Mouse (Mus musculus): ENCODE data around the gene Pkig.

- no peak for TF ChIP-seq CTCF (IDR thresholded peaks at IDR 0.05)
- no peak for TF ChIP-seq POLR2A (IDR thresholded peaks at IDR 0.05; ENCODE audit: insufficient read depth, low read depth, low read length)
- TF ChIP-seq EP300 (IDR thresholded peaks at IDR 0.05; ENCODE audit: insufficient read depth, low read depth, low read length), result no peak
Measured at GRCm38 (mm10) chr2:163611176-163611575, 47.0 kb upstream of the Pkig start.
